Mouse (Mus musculus) adrenal gland, adult 2 months (tissue): ENCODE data around the gene Dcaf10. TPM values are rescaled to one million over a fixed set of nuclear protein-coding genes. Genes with fewer than 3 reads are reported as not detected.

ENCODE experiments used
- DNase-seq: peaks from one replicate; pipeline ENCODE4 v3.0.0; 2021
- microRNA-seq, 2 experiments: library from miRNA; unstranded; fragments of <30 nt; microRNA quantifications; one replicate each; pipeline ENCODE4 v1.2.0; 2021
- polyA plus RNA-seq: library from polyadenylated mRNA; depleted of rRNA; stranded (reverse); fragments of >200 nt; gene quantifications from 2 replicates; pipeline ENCODE4 v1.2.3, GENCODE M21; 2012; rRNA removed
- total RNA-seq, 2 experiments: library from RNA; stranded (reverse); gene quantifications; 2 replicates each; pipeline ENCODE4 v1.2.3; 2021

Dcaf10 gene
- total and polyA plus RNA-seq, 3 experiments: 22.8 to 53.9 (median 24.5) TPM

- DNase-seq: no peak
Measured at GRCm38 (mm10) chr4:45419051-45419450, 77.2 kb downstream of the Dcaf10 start.

GRCm38 (mm10) chr4:45420733-45421132 is 78.8 kb downstream of the Dcaf10 start:
- DNase-seq: no peak

- no peak for DNase-seq
Measured at GRCm38 (mm10) chr4:45421519-45422260, 79.8 kb downstream of the Dcaf10 start.

GRCm38 (mm10) chr4:45422640-45423039 is 80.7 kb downstream of the Dcaf10 start:
- DNase-seq: no peak

- DNase-seq: no peak
Measured at GRCm38 (mm10) chr4:45423406-45423805, 81.5 kb downstream of the Dcaf10 start.

GRCm38 (mm10) chr4:45426724-45427457 is 85.0 kb downstream of the Dcaf10 start:
- DNase-seq: no peak

Small RNA genes lying within 50 kb of the gene (microRNA-seq; reads per million reads assigned to microRNA genes)
- 0 reads per million in 2 experiments for gene Gm25692

Other genes with a start within 250 kb of the Dcaf10 start
- 100 to 1,000 TPM in 1 of 2 experiments, 10 to 100 TPM in 1; 77.9 to 111 TPM for gene Tomm5, start 234.0 kb upstream of the Dcaf10 start, total RNA-seq
- 46.0 and 52.3 TPM in 2 replicates for gene Tomm5, start 234.0 kb upstream of the Dcaf10 start, polyA plus RNA-seq
- 1 to 10 TPM; 5.2 to 7.4 TPM for gene Frmpd1, start 157.2 kb upstream of the Dcaf10 start, total RNA-seq
- gene Frmpd1, start 157.2 kb upstream of the Dcaf10 start, polyA plus RNA-seq: 3.7 and 4.0 TPM in 2 replicates
- gene Trmt10b, start 45.0 kb upstream of the Dcaf10 start, total RNA-seq: 10 to 100 TPM in 1 of 2 experiments, 1 to 10 TPM in 1; 8.7 to 12.8 TPM
- 0.48 and 0.70 TPM in 2 replicates for gene Trmt10b, start 45.0 kb upstream of the Dcaf10 start, polyA plus RNA-seq
- 10 to 100 TPM; 24.3 to 38.1 TPM for gene Exosc3, start 631 bp downstream of the Dcaf10 start, total RNA-seq
- gene Exosc3, start 631 bp downstream of the Dcaf10 start, polyA plus RNA-seq: 21.4 and 30.3 TPM in 2 replicates
- 100 to 1,000 TPM; 298 to 434 TPM for gene Slc25a51, start 66.7 kb downstream of the Dcaf10 start, total RNA-seq
- 136 and 197 TPM in 2 replicates for gene Slc25a51, start 66.7 kb downstream of the Dcaf10 start, polyA plus RNA-seq
- 100 to 1,000 TPM in 1 of 2 experiments, 10 to 100 TPM in 1; 48.7 to 154 TPM for gene Shb, start 190.4 kb downstream of the Dcaf10 start, total RNA-seq
- 71.0 and 106 TPM in 2 replicates for gene Shb, start 190.4 kb downstream of the Dcaf10 start, polyA plus RNA-seq